Mouse (Mus musculus): ENCODE data around the gene Pigv.

DNA sequence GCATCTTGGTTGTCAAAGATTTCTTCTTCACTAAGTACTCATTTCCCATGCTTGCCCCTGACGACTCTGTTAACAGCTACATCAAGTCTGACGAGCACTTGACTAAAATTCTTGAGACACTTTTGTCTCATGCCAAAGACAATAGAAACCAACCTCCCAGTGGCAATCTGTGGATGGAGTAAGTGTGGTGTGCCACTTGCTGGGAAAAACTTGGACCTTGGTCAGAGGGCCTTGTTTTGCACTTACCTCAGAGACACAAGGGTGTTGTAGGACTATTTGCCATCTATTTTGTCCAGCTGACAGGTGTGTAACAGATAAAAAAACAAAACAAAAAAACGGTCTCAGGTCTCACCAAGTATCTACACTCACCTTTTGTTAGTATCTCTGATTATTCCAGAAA, 3.7 kb upstream of the Pigv start:
- no peak for TF ChIP-seq EP300 (IDR thresholded peaks at IDR 0.05)
- TF ChIP-seq CTCF (IDR thresholded peaks at IDR 0.05): no peak
